Mouse (Mus musculus) heart, embryonic 15.5 days (tissue): ENCODE data around the gene Nav2. TPM values are rescaled to one million over a fixed set of nuclear protein-coding genes. Genes with fewer than 3 reads are reported as not detected.

Experiments used
- ATAC-seq: fragments of 200-750 bp; cut with Nextera tagmentation; replicated peaks from 2 replicates; pipeline ENCODE4 v1.8.0; 2017; ENCODE audit warnings: low read depth, moderate TSS enrichment; ENCODE audit not compliant: insufficient number of reproducible peaks, insufficient read depth, low FRiP score
- H3K27ac ChIP-seq: fragments of 300-500 bp; sonication (generic); 2 replicates; pipeline ENCODE4 v1.5.1; 2015; ENCODE audit warnings: mild to moderate bottlenecking, inconsistent platforms
- H3K27me3 ChIP-seq: fragments of 300-500 bp; sonication (generic); 2 replicates; pipeline ENCODE4 v1.6.1; 2015; ENCODE audit warnings: inconsistent platforms
- H3K36me3 ChIP-seq: fragments of 300-500 bp; sonication (generic); 2 replicates; pipeline ENCODE4 v1.6.1; 2015; ENCODE audit warnings: mild to moderate bottlenecking, inconsistent platforms
- H3K4me1 ChIP-seq: fragments of 300-500 bp; sonication (generic); replicated peaks from 2 replicates; pipeline ENCODE4 v1.6.1; 2015; ENCODE audit warnings: inconsistent platforms
- H3K4me2 ChIP-seq: fragments of 300-500 bp; sonication (generic); 2 replicates; pipeline ENCODE4 v1.6.1; 2015; ENCODE audit warnings: inconsistent platforms, mild to moderate bottlenecking, moderate library complexity
- H3K4me3 ChIP-seq: fragments of 300-500 bp; sonication (generic); 2 replicates; pipeline ENCODE4 v1.5.1; 2015; ENCODE audit warnings: mild to moderate bottlenecking, inconsistent platforms
- H3K9ac ChIP-seq: fragments of 300-500 bp; sonication (generic); 2 replicates; pipeline ENCODE4 v1.6.1; 2015; ENCODE audit warnings: mild to moderate bottlenecking, inconsistent platforms
- H3K9me3 ChIP-seq: fragments of 300-500 bp; sonication (generic); replicated peaks from 2 replicates; pipeline ENCODE4 v1.6.1; 2016; ENCODE audit warnings: inconsistent platforms
- WGBS: fragments of 180-500 bp; shearing (Covaris S2); methylation state at CpG from one replicate; pipeline ENCODE4 v1.1.7; 2015; ENCODE audit warnings: mixed read lengths; 5-methylcytosine and 5-hydroxymethylcytosine counted together
- polyA plus RNA-seq: library from polyadenylated mRNA; unstranded; fragments of >200 nt; fragmentation: Nextera tagmentation; extraction: Ambion mirVana; gene quantifications from 2 replicates; pipeline ENCODE4 v1.2.1, GENCODE M21; 2015

Nav2 gene
- polyA plus RNA-seq, 1 experiment from 2014 or later, result 30.7 TPM

DNA sequence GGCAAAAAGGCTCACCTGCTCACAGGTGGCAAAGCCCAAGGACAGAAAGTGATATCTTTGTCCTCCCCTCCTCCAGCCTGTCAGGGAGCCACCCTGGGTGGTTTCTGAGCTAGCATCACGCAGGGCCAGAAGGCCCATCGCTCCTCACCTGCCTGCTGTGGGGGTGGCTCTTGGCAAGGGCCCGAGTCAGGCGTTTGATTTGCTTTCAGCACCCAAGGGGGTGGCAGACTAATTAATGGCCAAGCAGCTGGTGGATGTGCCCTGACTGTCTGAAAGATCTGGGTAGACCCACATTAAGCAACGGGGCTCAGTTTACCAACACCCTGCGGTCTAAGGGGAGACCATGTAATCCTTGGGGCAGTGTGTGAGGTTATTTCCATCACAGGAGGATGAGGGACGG is 235.4 kb downstream of the Nav2 start:
- Histone ChIP-seq H3K4me1 (peaks cover 31% of the 10 kb centered on the region), H3K27me3 (0 out of 2 replicates have a peak, but pooled peaks cover 3% of the 10 kb centered on the region), H3K4me3 (no peak overlapping the region), H3K4me2 (no peak overlapping the region), H3K9me3 (no peaks in the 10 kb centered on the region), H3K9ac (no peak overlapping the region), H3K27ac (no peak overlapping the region), H3K36me3 (no peaks in the 10 kb centered on the region)
- ATAC-seq, result no peak
- WGBS, result 77% methylated on average over 7 of the region's 7 CpGs

GRCm38 (mm10) chr7:49145749-49146670 is 237.5 kb downstream of the Nav2 start:
- ATAC-seq, result peak; percentile 93
- H3K4me2 ChIP-seq, result peak overlapping the region; percentile 13; the same call in 1 of the 2 replicates

DNA sequence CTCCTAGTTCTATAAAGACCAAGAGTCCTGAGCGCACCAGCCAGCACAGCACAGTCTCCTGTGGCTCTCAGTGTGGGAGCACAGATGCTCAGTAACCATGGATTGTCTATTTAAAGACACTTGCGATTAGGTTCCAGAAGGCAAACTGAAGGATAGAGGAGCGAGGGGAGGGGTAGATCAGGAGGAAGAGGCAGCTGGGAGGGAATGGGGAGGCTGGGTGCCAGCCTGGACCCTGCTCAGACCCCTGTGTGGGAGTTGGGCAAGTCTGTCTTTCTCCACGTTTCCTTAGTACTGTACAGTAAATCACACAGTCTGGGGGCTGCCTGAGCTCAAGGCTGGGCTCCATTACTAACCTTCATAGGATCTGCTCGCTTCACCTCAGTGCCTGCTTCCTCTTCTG is 243.8 kb downstream of the Nav2 start:
- Histone ChIP-seq H3K27me3 (no peaks in the 10 kb centered on the region), H3K9ac (no peak overlapping the region), H3K27ac (0 out of 2 replicates have a peak overlapping the region, but pooled peaks have one; percentile 18), H3K4me2 (no peak overlapping the region), H3K9me3 (no peaks in the 10 kb centered on the region), H3K36me3 (no peaks in the 10 kb centered on the region), H3K4me3 (no peak overlapping the region), H3K4me1 (peaks cover 23% of the 10 kb centered on the region)
- 43% methylated on average over 5 of the region's 5 CpGs for WGBS
- ATAC-seq, result 0 out of 2 replicates have a peak, but pooled peaks have one; percentile 33

More at GRCm38 (mm10) chr7:49145749-49146670, 237.5 kb downstream of the Nav2 start:
- H3K27ac ChIP-seq, result peak overlapping the region; percentile 86
- H3K9ac ChIP-seq, result no peak overlapping the region
- H3K4me1 ChIP-seq, result peaks cover 31% of the 10 kb centered on the region
- no peaks in the 10 kb centered on the region for H3K36me3 ChIP-seq
- WGBS, result 20% methylated on average over 22 of the region's 22 CpGs
- no peak overlapping the region for H3K4me3 ChIP-seq
- 0 out of 2 replicates have a peak, but pooled peaks cover 3% of the 10 kb centered on the region for H3K27me3 ChIP-seq
- H3K9me3 ChIP-seq, result no peaks in the 10 kb centered on the region

GRCm38 (mm10) chr7:49152713-49153112 is 244.2 kb downstream of the Nav2 start:
- H3K27me3 ChIP-seq, result no peaks in the 10 kb centered on the region
- peaks cover 20% of the 10 kb centered on the region for H3K4me1 ChIP-seq
- no peak overlapping the region for H3K4me3 ChIP-seq
- no peak overlapping the region for H3K27ac ChIP-seq
- no peak overlapping the region for H3K4me2 ChIP-seq
- no peak overlapping the region for H3K9ac ChIP-seq
- ATAC-seq, result no peak
- WGBS, result 63% methylated on average over 9 of the region's 9 CpGs
- H3K9me3 ChIP-seq, result no peaks in the 10 kb centered on the region
- no peaks in the 10 kb centered on the region for H3K36me3 ChIP-seq

GRCm38 (mm10) chr7:49158641-49159381 is 250.3 kb downstream of the Nav2 start:
- 20% methylated on average over 12 of the region's 12 CpGs for WGBS
- H3K4me2 ChIP-seq, result peak overlapping the region; percentile 21

DNA sequence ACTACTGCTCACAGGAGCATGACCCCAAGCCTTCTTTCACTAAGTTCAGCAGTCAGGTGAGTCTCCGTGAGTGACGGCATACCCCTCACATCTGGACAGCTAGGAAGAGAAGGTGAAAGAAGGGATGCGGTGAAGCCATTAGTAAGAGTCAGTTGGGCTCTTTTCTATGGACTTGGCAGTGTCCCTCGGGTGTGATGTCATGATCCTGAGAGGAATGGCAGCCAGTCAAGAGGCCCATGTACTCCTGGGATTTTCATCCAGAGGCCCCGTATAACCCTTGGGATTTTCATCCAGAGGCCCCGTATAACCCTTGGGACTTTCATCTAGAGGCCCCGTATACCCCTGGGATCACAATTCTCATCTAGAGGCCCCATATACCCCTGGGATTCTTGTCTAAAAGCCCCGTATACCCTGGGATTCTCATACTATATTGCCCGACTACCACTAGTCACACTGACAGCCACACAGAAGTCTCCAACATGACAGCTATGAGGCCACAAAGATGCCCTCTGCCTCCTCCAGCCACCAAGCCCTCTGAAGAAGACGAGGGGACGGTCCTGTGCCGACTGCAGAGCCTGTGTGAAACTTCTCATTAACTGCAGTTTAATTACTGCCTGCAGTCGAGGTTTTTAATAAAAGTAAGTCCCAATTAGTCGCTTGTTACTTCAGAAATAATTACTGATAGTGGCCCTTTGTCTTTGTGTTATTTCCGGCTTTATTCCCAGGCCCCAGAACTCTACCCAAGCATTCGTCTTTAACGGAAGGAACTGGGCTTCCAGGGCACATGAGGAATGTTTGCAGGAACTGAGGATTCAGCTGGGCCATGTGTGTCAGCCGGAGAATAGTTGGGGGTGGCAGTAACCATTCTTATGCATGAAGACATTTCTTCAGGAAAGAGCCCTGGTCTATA is 251.4 kb downstream of the Nav2 start:
- WGBS, result 69% methylated on average over 18 of the region's 18 CpGs
- Histone ChIP-seq H3K4me3 (no peak overlapping the region), H3K4me1 (peaks cover 57% of the 10 kb centered on the region), H3K27me3 (no peaks in the 10 kb centered on the region), H3K4me2 (no peak overlapping the region), H3K27ac (peak overlapping the region; percentile 82), H3K36me3 (no peaks in the 10 kb centered on the region), H3K9me3 (no peaks in the 10 kb centered on the region), H3K9ac (no peak overlapping the region)
- ATAC-seq, result 0 out of 2 replicates have a peak, but pooled peaks have one; percentile 3

More at GRCm38 (mm10) chr7:49158641-49159381, 250.3 kb downstream of the Nav2 start:
- Histone ChIP-seq H3K9me3 (no peaks in the 10 kb centered on the region), H3K9ac (no peak overlapping the region), H3K36me3 (no peaks in the 10 kb centered on the region), H3K27ac (peak overlapping the region; percentile 82), H3K4me3 (no peak overlapping the region), H3K4me1 (peaks cover 50% of the 10 kb centered on the region), H3K27me3 (no peaks in the 10 kb centered on the region)
- peak; percentile 58 for ATAC-seq

DNA sequence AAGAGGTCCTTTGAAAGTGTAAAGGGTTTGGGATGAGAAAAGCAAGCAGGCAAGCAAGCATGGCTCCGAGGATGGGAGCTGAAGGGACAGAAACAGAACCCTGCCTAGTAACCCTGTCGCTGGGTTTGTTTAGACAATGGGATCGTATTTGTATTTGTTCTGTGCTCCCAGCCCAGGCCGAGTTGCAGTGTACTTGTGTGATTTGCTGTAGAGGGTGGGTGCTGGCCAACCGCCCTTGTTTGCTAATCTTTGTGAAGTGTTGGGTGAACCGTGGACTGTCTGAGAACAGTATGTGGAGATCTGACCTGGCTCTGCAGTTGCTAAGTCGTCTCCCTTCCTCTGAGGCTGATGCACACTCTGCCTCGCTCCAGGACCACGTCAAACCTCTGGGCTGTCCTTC is 253.6 kb downstream of the Nav2 start:
- 0 out of 2 replicates have a peak, but pooled peaks have one; percentile 11 for ATAC-seq
- Histone ChIP-seq H3K36me3 (no peaks in the 10 kb centered on the region), H3K4me3 (no peak overlapping the region), H3K4me2 (0 out of 2 replicates have a peak overlapping the region, but pooled peaks have one; percentile 2), H3K27me3 (no peaks in the 10 kb centered on the region), H3K4me1 (peaks cover 57% of the 10 kb centered on the region), H3K9ac (no peak overlapping the region), H3K27ac (peak overlapping the region; percentile 57), H3K9me3 (no peaks in the 10 kb centered on the region)
- WGBS, result 18% methylated on average over 9 of the region's 9 CpGs

- Histone ChIP-seq H3K4me2 (no peak overlapping the region), H3K36me3 (no peaks in the 10 kb centered on the region), H3K9ac (no peak overlapping the region), H3K4me1 (peaks cover 51% of the 10 kb centered on the region), H3K4me3 (no peak overlapping the region), H3K27ac (peak overlapping the region; percentile 68), H3K9me3 (no peaks in the 10 kb centered on the region), H3K27me3 (no peaks in the 10 kb centered on the region)
- ATAC-seq, result no peak
- 46% methylated on average over 11 of the region's 11 CpGs for whole genome bisulfite sequencing
These were observed 255.3 kb downstream of the Nav2 start for GRCm38 (mm10) chr7:49163789-49164188.

GRCm38 (mm10) chr7:49164868-49165267 is 256.4 kb downstream of the Nav2 start:
- Histone ChIP-seq H3K9me3 (no peaks in the 10 kb centered on the region), H3K36me3 (no peaks in the 10 kb centered on the region), H3K9ac (no peak overlapping the region), H3K27ac (no peak overlapping the region), H3K4me1 (peaks cover 41% of the 10 kb centered on the region), H3K4me3 (no peak overlapping the region), H3K4me2 (no peak overlapping the region), H3K27me3 (no peaks in the 10 kb centered on the region)
- WGBS, result 85% methylated on average over 8 of the region's 8 CpGs
- no peak for ATAC-seq

GRCm38 (mm10) chr7:49172926-49173325 is 264.4 kb downstream of the Nav2 start:
- no peak overlapping the region for H3K9ac ChIP-seq
- H3K36me3 ChIP-seq, result no peaks in the 10 kb centered on the region
- WGBS, result 55% methylated on average over 3 of the region's 3 CpGs
- no peak overlapping the region for H3K4me2 ChIP-seq
- H3K9me3 ChIP-seq, result no peaks in the 10 kb centered on the region
- peaks cover 33% of the 10 kb centered on the region for H3K4me1 ChIP-seq
- ATAC-seq, result no peak
- no peak overlapping the region for H3K4me3 ChIP-seq
- no peaks in the 10 kb centered on the region for H3K27me3 ChIP-seq
- peak overlapping the region; percentile 24; the same call in 1 of the 2 replicates for H3K27ac ChIP-seq
